Mouse (Mus musculus) spleen, postnatal 4 days (tissue): ENCODE measurements around the gene Phtf2.
"Not testable (repeated sequence)": the region's sequence is repeated elsewhere in the genome, so short reads cannot be mapped to it uniquely, and the experiment has no call there.

Experiments
- DNase-seq, 2 experiments: peaks; one replicate each; pipeline ENCODE4 v3.0.0; 2022; ENCODE audit warnings: low spot score in 2 of 2

The Phtf2 gene

GRCm38 (mm10) chr5:20765365-20765920 is 116.5 kb downstream of the Phtf2 start:
- no peak for DNase-seq

- not testable (repeated sequence) for DNase-seq
Observed at GRCm38 (mm10) chr5:20762441-20762840, 119.5 kb downstream of the Phtf2 start.

GRCm38 (mm10) chr5:20760368-20761162 is 121.4 kb downstream of the Phtf2 start:
- no peak for DNase-seq

GRCm38 (mm10) chr5:20759771-20760170 is 122.2 kb downstream of the Phtf2 start:
- DNase-seq = no peak

- no peak for DNase-seq
Observed at GRCm38 (mm10) chr5:20753963-20754362, 128.0 kb downstream of the Phtf2 start.

GRCm38 (mm10) chr5:20753096-20753495 is 128.8 kb downstream of the Phtf2 start:
- no peak for DNase-seq

GRCm38 (mm10) chr5:20751696-20752095 is 130.2 kb downstream of the Phtf2 start:
- DNase-seq = no peak

- no peak for DNase-seq
Observed at GRCm38 (mm10) chr5:20751000-20751399, 130.9 kb downstream of the Phtf2 start.

GRCm38 (mm10) chr5:20749535-20749934 is 132.4 kb downstream of the Phtf2 start:
- DNase-seq = no peak

- DNase-seq = no peak
Observed at GRCm38 (mm10) chr5:20748856-20749255, 133.1 kb downstream of the Phtf2 start.

- DNase-seq = no peak
Observed at GRCm38 (mm10) chr5:20748142-20748541, 133.8 kb downstream of the Phtf2 start.

- no peak for DNase-seq
Observed at GRCm38 (mm10) chr5:20741936-20742335, 140.0 kb downstream of the Phtf2 start.

GRCm38 (mm10) chr5:20741193-20741592 is 140.7 kb downstream of the Phtf2 start:
- DNase-seq = no peak

GRCm38 (mm10) chr5:20738795-20739194 is 143.1 kb downstream of the Phtf2 start:
- DNase-seq = no peak

- not testable (repeated sequence) for DNase-seq
Observed at GRCm38 (mm10) chr5:20723226-20723625, 158.7 kb downstream of the Phtf2 start.

- DNase-seq = no peak
Observed at GRCm38 (mm10) chr5:20720201-20720900, 161.6 kb downstream of the Phtf2 start.

- DNase-seq = not testable (repeated sequence)
Observed at GRCm38 (mm10) chr5:20715980-20716379, 165.9 kb downstream of the Phtf2 start.

- DNase-seq = not testable (repeated sequence)
Observed at GRCm38 (mm10) chr5:20714619-20715018, 167.3 kb downstream of the Phtf2 start.

GRCm38 (mm10) chr5:20710845-20711244 is 171.1 kb downstream of the Phtf2 start:
- DNase-seq = not testable (repeated sequence)
